Mouse (Mus musculus): ENCODE measurements at regions not wholly inside any gene's neighbourhood (a gene's known extent, or its start where the extent isn't known, plus 50 kb on each side); places are given as distances from the start of the nearest gene placed in this dataset.

- no peak for DNase-seq (ENCODE audit: low spot score)
- Histone ChIP-seq H3K27me3 (replicated peaks; ENCODE audit: control insufficient read depth, insufficient read depth, low read length) (no peaks in the 10 kb centered on the region), H3K4me2 (no peak overlapping the region), H3K9me3 (ENCODE audit: control insufficient read depth, low read length) (no peaks in the 10 kb centered on the region), H3K36me3 (ENCODE audit: control insufficient read depth, insufficient read depth, low read length) (no peaks in the 10 kb centered on the region), H3K9ac (ENCODE audit: low read depth, low read length) (no peak overlapping the region), H3K27ac (ENCODE audit: low read depth, low read length) (no peak overlapping the region), H3K4me1 (replicated peaks; ENCODE audit: control insufficient read depth, insufficient read depth, low read length) (no peaks in the 10 kb centered on the region), H3K4me3 (ENCODE audit: low read depth, low read length) (no peak overlapping the region)
- ATAC-seq (replicated peaks; ENCODE audit: low FRiP score): no peak
- WGBS: 44% methylated on average over 5 of the region's 5 CpGs
Measured at GRCm38 (mm10) chr2:178885686-178886085, 455.4 kb downstream of the Cdh26 start.

DNA sequence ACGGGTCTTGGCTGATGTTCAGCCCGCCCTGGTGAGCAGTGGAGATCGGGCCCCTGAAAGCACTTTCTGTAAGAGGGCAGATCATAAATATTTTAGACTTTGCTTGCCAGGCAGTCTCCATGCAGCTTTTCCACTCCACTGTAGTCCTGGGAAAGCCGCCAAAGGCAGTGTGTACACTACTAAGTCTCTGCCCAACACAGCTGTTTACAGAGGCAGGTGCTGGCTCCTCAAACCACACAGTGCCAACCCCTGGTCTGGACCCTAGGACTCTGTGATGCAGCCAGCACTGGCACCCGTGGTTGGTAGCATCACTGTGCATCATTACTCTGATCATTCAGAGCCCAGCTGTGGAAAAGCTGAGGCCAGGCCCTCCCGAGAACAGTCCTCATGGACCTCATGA lies 458.4 kb downstream of the Cdh26 start:
- Histone ChIP-seq H3K27me3 (replicated peaks; ENCODE audit: control insufficient read depth, insufficient read depth, low read length) (no peaks in the 10 kb centered on the region), H3K36me3 (ENCODE audit: control insufficient read depth, insufficient read depth, low read length) (no peaks in the 10 kb centered on the region), H3K4me3 (ENCODE audit: low read depth, low read length) (no peak overlapping the region), H3K9ac (ENCODE audit: low read depth, low read length) (no peak overlapping the region), H3K9me3 (ENCODE audit: control insufficient read depth, low read length) (no peaks in the 10 kb centered on the region), H3K4me2 (no peak overlapping the region), H3K27ac (ENCODE audit: low read depth, low read length) (no peak overlapping the region), H3K4me1 (replicated peaks; ENCODE audit: control insufficient read depth, insufficient read depth, low read length) (no peaks in the 10 kb centered on the region)
- 81% methylated on average over 6 of the region's 6 CpGs for WGBS
- ATAC-seq (replicated peaks; ENCODE audit: low FRiP score) (no peak), DNase-seq (ENCODE audit: low spot score) (no peak)

DNA sequence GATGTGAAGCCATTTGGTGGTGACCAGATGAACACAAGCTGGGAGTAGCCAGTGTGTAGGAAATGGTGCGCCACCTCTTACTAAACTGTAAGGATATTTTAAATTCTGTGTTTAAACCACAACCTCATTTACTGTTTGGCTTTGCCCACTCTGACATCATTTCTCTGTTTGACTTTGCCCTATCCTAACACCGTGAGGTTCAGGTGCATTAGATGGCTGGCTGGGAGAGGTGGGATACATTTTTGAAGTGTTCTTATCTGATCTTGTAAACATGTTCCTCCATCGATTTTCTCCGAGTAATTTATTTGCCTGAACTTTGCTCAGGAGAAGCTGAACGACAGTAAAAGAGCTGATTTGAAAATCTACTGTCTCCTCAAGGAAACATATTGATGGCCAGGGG lies 472.1 kb downstream of the Cdh26 start:
- Histone ChIP-seq H3K9ac (ENCODE audit: low read depth, low read length) (no peak overlapping the region), H3K27me3 (replicated peaks; ENCODE audit: control insufficient read depth, insufficient read depth, low read length) (no peaks in the 10 kb centered on the region), H3K4me1 (replicated peaks; ENCODE audit: control insufficient read depth, insufficient read depth, low read length) (no peaks in the 10 kb centered on the region), H3K9me3 (ENCODE audit: control insufficient read depth, low read length) (no peaks in the 10 kb centered on the region), H3K4me3 (ENCODE audit: low read depth, low read length) (no peak overlapping the region), H3K4me2 (no peak overlapping the region), H3K27ac (ENCODE audit: low read depth, low read length) (no peak overlapping the region), H3K36me3 (ENCODE audit: control insufficient read depth, insufficient read depth, low read length) (no peaks in the 10 kb centered on the region)
- DNase-seq (ENCODE audit: low spot score) (no peak), ATAC-seq (replicated peaks; ENCODE audit: low FRiP score) (no peak)
- WGBS: 67% methylated on average over 5 of the region's 5 CpGs

DNA sequence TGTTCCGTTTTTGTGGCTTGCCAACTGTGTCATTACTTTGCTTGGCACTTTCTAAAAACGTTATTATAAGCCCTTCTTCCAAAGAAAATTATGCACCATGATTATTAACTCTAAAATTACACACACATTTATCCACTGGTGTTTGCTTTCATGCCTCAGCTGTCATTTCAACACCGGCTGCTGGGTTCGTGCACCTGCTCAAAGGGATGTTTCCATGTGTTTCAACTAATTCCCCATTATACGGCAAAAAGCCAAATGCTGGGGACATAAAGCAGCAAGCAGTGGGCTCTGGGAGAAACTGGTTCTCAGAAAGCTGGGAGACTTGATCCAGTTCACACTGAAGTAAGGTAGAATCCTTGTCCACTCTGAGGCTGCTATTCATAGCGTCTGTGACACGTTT lies 479.0 kb downstream of the Cdh26 start:
- Histone ChIP-seq H3K9me3 (ENCODE audit: control insufficient read depth, low read length) (no peaks in the 10 kb centered on the region), H3K4me2 (no peak overlapping the region), H3K36me3 (ENCODE audit: control insufficient read depth, insufficient read depth, low read length) (no peaks in the 10 kb centered on the region), H3K4me3 (ENCODE audit: low read depth, low read length) (no peak overlapping the region), H3K9ac (ENCODE audit: low read depth, low read length) (no peak overlapping the region), H3K27me3 (replicated peaks; ENCODE audit: control insufficient read depth, insufficient read depth, low read length) (no peaks in the 10 kb centered on the region), H3K4me1 (replicated peaks; ENCODE audit: control insufficient read depth, insufficient read depth, low read length) (no peaks in the 10 kb centered on the region), H3K27ac (ENCODE audit: low read depth, low read length) (no peak overlapping the region)
- DNase-seq (ENCODE audit: low spot score) (no peak), ATAC-seq (replicated peaks; ENCODE audit: low FRiP score) (no peak)
- WGBS: 76% methylated on average over 7 of the region's 7 CpGs

GRCm38 (mm10) chr2:178911646-178912045 lies 481.3 kb downstream of the Cdh26 start:
- no peak for DNase-seq (ENCODE audit: low spot score)

DNA sequence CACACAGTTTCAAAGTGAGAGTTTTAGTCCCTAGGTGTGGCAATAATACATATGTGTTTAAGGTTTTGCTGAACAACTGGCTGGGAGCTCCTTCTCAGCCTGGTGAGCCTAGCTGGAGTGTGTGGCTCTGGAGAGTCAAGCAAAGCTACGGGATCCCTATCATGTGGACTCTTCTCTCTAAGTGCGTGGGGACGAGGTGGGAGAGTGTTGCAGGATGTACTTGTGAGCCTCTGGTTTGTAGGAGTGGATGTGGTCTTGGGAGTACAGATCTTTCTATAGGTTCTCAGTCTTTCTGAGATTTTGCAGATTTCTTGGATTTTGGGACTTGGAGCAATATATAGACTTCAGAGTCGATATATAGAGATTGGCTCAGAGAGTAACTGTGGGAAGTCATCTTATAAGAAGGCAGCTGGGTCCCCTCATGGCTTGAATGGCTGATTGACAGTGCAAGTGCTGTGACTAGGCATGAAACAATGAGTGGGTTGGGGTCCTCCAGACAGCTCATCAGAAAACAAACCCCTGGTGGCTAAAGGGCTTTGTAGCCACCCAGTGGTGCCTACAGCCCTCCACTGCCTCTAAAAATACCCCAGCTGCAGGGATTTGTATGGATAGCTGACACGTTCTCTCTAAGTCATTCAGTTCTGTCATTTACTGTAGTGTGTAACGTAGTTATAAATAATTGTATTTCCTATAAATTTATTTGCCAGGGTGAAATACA lies 486.1 kb downstream of the Cdh26 start:
- H3K27me3 ChIP-seq (replicated peaks; ENCODE audit: control insufficient read depth, insufficient read depth, low read length): no peaks in the 10 kb centered on the region
- no peak for ATAC-seq (replicated peaks; ENCODE audit: low FRiP score)
- no peaks in the 10 kb centered on the region for H3K4me1 ChIP-seq (replicated peaks; ENCODE audit: control insufficient read depth, insufficient read depth, low read length)
- H3K9ac ChIP-seq (ENCODE audit: low read depth, low read length): no peak overlapping the region
- no peak overlapping the region for H3K27ac ChIP-seq (ENCODE audit: low read depth, low read length)
- H3K36me3 ChIP-seq (ENCODE audit: control insufficient read depth, insufficient read depth, low read length): no peaks in the 10 kb centered on the region
- H3K9me3 ChIP-seq (ENCODE audit: control insufficient read depth, low read length): no peaks in the 10 kb centered on the region
- WGBS: 77% methylated on average over 6 of the region's 6 CpGs
- H3K4me3 ChIP-seq (ENCODE audit: low read depth, low read length): no peak overlapping the region
- no peak for DNase-seq (ENCODE audit: low spot score)
- H3K4me2 ChIP-seq: no peak overlapping the region

More at GRCm38 (mm10) chr2:178911646-178912045, 481.3 kb downstream of the Cdh26 start:
- no peaks in the 10 kb centered on the region for H3K4me1 ChIP-seq (replicated peaks; ENCODE audit: control insufficient read depth, insufficient read depth, low read length)
- no peak overlapping the region for H3K9ac ChIP-seq (ENCODE audit: low read depth, low read length)
- WGBS: 69% methylated on average over 3 of the region's 3 CpGs
- H3K9me3 ChIP-seq (ENCODE audit: control insufficient read depth, low read length): no peaks in the 10 kb centered on the region
- no peak overlapping the region for H3K4me3 ChIP-seq (ENCODE audit: low read depth, low read length)
- H3K4me2 ChIP-seq: no peak overlapping the region
- H3K27me3 ChIP-seq (replicated peaks; ENCODE audit: control insufficient read depth, insufficient read depth, low read length): no peaks in the 10 kb centered on the region
- no peak overlapping the region for H3K27ac ChIP-seq (ENCODE audit: low read depth, low read length)
- no peaks in the 10 kb centered on the region for H3K36me3 ChIP-seq (ENCODE audit: control insufficient read depth, insufficient read depth, low read length)
- ATAC-seq (replicated peaks; ENCODE audit: low FRiP score): no peak

DNA sequence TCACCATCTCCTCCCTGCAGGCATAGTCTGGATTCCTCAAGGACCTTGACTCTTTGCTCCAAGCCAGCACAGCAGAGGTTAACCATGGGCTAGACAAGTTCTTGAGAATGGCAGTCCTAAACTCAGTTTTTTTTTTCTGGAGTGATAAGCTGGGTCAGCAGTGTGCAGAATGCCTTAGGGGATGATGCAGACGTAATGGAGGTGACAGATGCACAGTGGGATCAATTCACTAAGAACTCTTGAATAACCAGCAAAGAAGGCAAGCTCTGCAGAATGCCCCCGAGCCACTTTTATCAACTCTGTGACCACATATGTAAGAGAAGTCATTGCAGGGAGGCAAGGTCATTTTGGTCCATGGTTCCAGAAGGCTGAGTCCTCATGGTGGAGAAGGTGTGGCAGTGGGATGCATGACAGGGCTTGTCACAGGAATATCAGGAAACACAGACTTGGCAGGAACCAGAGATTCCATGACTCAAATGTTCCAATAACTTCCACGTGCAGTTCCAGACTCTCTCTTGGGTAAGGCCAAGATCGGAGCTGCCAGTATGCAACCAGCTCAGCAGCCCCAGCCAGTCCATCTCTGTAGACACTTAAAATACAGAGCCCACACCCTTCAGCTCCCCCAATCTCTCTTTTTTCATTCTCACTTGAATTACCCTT lies 494.3 kb downstream of the Cdh26 start:
- no peaks in the 10 kb centered on the region for H3K27me3 ChIP-seq (replicated peaks; ENCODE audit: control insufficient read depth, insufficient read depth, low read length)
- no peak overlapping the region for H3K9ac ChIP-seq (ENCODE audit: low read depth, low read length)
- H3K36me3 ChIP-seq (ENCODE audit: control insufficient read depth, insufficient read depth, low read length): no peaks in the 10 kb centered on the region
- no peaks in the 10 kb centered on the region for H3K4me1 ChIP-seq (replicated peaks; ENCODE audit: control insufficient read depth, insufficient read depth, low read length)
- H3K9me3 ChIP-seq (ENCODE audit: control insufficient read depth, low read length): no peaks in the 10 kb centered on the region
- H3K27ac ChIP-seq (ENCODE audit: low read depth, low read length): no peak overlapping the region
- DNase-seq (ENCODE audit: low spot score): no peak
- 75% methylated on average over 4 of the region's 4 CpGs for WGBS
- no peak overlapping the region for H3K4me3 ChIP-seq (ENCODE audit: low read depth, low read length)
- no peak overlapping the region for H3K4me2 ChIP-seq
- no peak for ATAC-seq (replicated peaks; ENCODE audit: low FRiP score)

- Histone ChIP-seq H3K4me1 (replicated peaks; ENCODE audit: control insufficient read depth, insufficient read depth, low read length) (no peaks in the 10 kb centered on the region), H3K27ac (ENCODE audit: low read depth, low read length) (no peak overlapping the region), H3K4me2 (no peak overlapping the region), H3K9ac (ENCODE audit: low read depth, low read length) (no peak overlapping the region), H3K9me3 (ENCODE audit: control insufficient read depth, low read length) (no peaks in the 10 kb centered on the region), H3K27me3 (replicated peaks; ENCODE audit: control insufficient read depth, insufficient read depth, low read length) (no peaks in the 10 kb centered on the region), H3K36me3 (ENCODE audit: control insufficient read depth, insufficient read depth, low read length) (no peaks in the 10 kb centered on the region), H3K4me3 (ENCODE audit: low read depth, low read length) (no peak overlapping the region)
- 77% methylated on average over 13 of the region's 13 CpGs for WGBS
- DNase-seq (ENCODE audit: low spot score) (no peak), ATAC-seq (replicated peaks; ENCODE audit: low FRiP score) (no peak)
Measured at GRCm38 (mm10) chr2:178927038-178927660, 496.8 kb downstream of the Cdh26 start.

GRCm38 (mm10) chr2:178929033-178929432 lies 498.7 kb downstream of the Cdh26 start:
- WGBS: 75% methylated on average over 6 of the region's 6 CpGs
- Histone ChIP-seq H3K4me3 (ENCODE audit: low read depth, low read length) (no peak overlapping the region), H3K27ac (ENCODE audit: low read depth, low read length) (no peak overlapping the region), H3K27me3 (replicated peaks; ENCODE audit: control insufficient read depth, insufficient read depth, low read length) (no peaks in the 10 kb centered on the region), H3K9ac (ENCODE audit: low read depth, low read length) (no peak overlapping the region), H3K9me3 (ENCODE audit: control insufficient read depth, low read length) (no peaks in the 10 kb centered on the region), H3K4me2 (no peak overlapping the region), H3K36me3 (ENCODE audit: control insufficient read depth, insufficient read depth, low read length) (no peaks in the 10 kb centered on the region), H3K4me1 (replicated peaks; ENCODE audit: control insufficient read depth, insufficient read depth, low read length) (no peaks in the 10 kb centered on the region)
- DNase-seq (ENCODE audit: low spot score) (no peak), ATAC-seq (replicated peaks; ENCODE audit: low FRiP score) (no peak)

All from liver, embryonic 11.5 days (tissue).